Mouse (Mus musculus) lung, adult 2 months (tissue): ENCODE results near the gene Slc22a14.

Experiments
- CTCF ChIP-seq: fragments of 200-500 bp; IDR thresholded peaks from 2 replicates; pipeline ENCODE4 v1.5.1; 2011; ENCODE audit warnings: mild to moderate bottlenecking, low read length, control low read depth; ENCODE audit not compliant: insufficient read depth
- POLR2A ChIP-seq: fragments of 200-500 bp; IDR thresholded peaks from 2 replicates; pipeline ENCODE4 v1.6.1; 2011; ENCODE audit warnings: low read depth, mild to moderate bottlenecking, control low read depth, low read length, borderline replicate concordance; ENCODE audit errors: extremely low read depth

- TF ChIP-seq CTCF: no peak
- no peak for TF ChIP-seq POLR2A
These were observed 14.8 kb downstream of the Slc22a14 start for GRCm38 (mm10) chr9:119350531-119350930.
